Mouse (Mus musculus) retina, postnatal 1 day (tissue): ENCODE data around the gene 3110082J24Rik.

Experiments used
- DNase-seq: peaks from one replicate; pipeline ENCODE4 v3.0.0-alpha.2; 2012

Gene 3110082J24Rik

GRCm38 (mm10) chr5:30105668-30106300, at the start of gene 3110082J24Rik:
TSS of gene 3110082J24Rik (minus strand) at chr5:30106086.
- peak; percentile 47 for DNase-seq

GRCm38 (mm10) chr5:30155395-30155792, 49.5 kb upstream of the 3110082J24Rik start:
- no peak for DNase-seq

GRCm38 (mm10) chr5:30154474-30155394, 48.8 kb upstream of the 3110082J24Rik start, which contains the start of the genes Hadha and Hadhb:
TSS of gene Hadha (minus strand) at chr5:30155162.
TSS of gene Hadhb (plus strand) at chr5:30155248.
- DNase-seq: peak; percentile 95

GRCm38 (mm10) chr5:30154013-30154412, 48.1 kb upstream of the 3110082J24Rik start:
- peak; percentile 35 for DNase-seq

- DNase-seq: no peak
Observed at GRCm38 (mm10) chr5:30153222-30153621, 47.3 kb upstream of the 3110082J24Rik start.

GRCm38 (mm10) chr5:30152413-30152812, 46.5 kb upstream of the 3110082J24Rik start:
- DNase-seq: no peak

GRCm38 (mm10) chr5:30152007-30152406, 46.1 kb upstream of the 3110082J24Rik start:
- no peak for DNase-seq

GRCm38 (mm10) chr5:30148133-30148920, 42.4 kb upstream of the 3110082J24Rik start:
- peak; percentile 70 for DNase-seq

GRCm38 (mm10) chr5:30146526-30146925, 40.6 kb upstream of the 3110082J24Rik start:
- DNase-seq: no peak

GRCm38 (mm10) chr5:30138193-30138592, 32.3 kb upstream of the 3110082J24Rik start:
- no peak for DNase-seq

GRCm38 (mm10) chr5:30137271-30137670, 31.4 kb upstream of the 3110082J24Rik start:
- DNase-seq: no peak

- DNase-seq: no peak
Observed at GRCm38 (mm10) chr5:30135711-30136231, 29.9 kb upstream of the 3110082J24Rik start.

- DNase-seq: no peak
Observed at GRCm38 (mm10) chr5:30132173-30132572, 26.3 kb upstream of the 3110082J24Rik start.

- DNase-seq: no peak
Observed at GRCm38 (mm10) chr5:30131246-30131645, 25.4 kb upstream of the 3110082J24Rik start.

- no peak for DNase-seq
Observed at GRCm38 (mm10) chr5:30128680-30129079, 22.8 kb upstream of the 3110082J24Rik start.

- DNase-seq: peak; percentile 59
Observed at GRCm38 (mm10) chr5:30127921-30128597, 22.2 kb upstream of the 3110082J24Rik start.

- no peak for DNase-seq
Observed at GRCm38 (mm10) chr5:30126756-30127155, 20.9 kb upstream of the 3110082J24Rik start.

- DNase-seq: peak; percentile 72
Observed at GRCm38 (mm10) chr5:30125587-30125986, 19.7 kb upstream of the 3110082J24Rik start.

- no peak for DNase-seq
Observed at GRCm38 (mm10) chr5:30122481-30122880, 16.6 kb upstream of the 3110082J24Rik start.

- DNase-seq: no peak
Observed at GRCm38 (mm10) chr5:30120106-30120505, 14.2 kb upstream of the 3110082J24Rik start.

GRCm38 (mm10) chr5:30119163-30119562, 13.3 kb upstream of the 3110082J24Rik start:
- DNase-seq: no peak

- no peak for DNase-seq
Observed at GRCm38 (mm10) chr5:30118018-30118417, 12.1 kb upstream of the 3110082J24Rik start.
